Mouse (Mus musculus) midbrain, embryonic 12.5 days (tissue): ENCODE measurements at regions not wholly inside any gene's neighbourhood (a gene's known extent, or its start where the extent isn't known, plus 50 kb on each side); places are given as distances from the start of the nearest gene placed in this dataset.

ENCODE experiments used
- ATAC-seq: fragments of 200-750 bp; cut with Nextera tagmentation; 2 replicates; pipeline ENCODE4 v1.8.0; 2017; ENCODE audit warnings: low read depth, moderate TSS enrichment, moderate library complexity; ENCODE audit not compliant: low FRiP score
- H3K27ac ChIP-seq: fragments of 300-500 bp; sonication (generic); replicated peaks from 2 replicates; pipeline ENCODE4 v1.5.1; 2016; ENCODE audit warnings: mild to moderate bottlenecking
- H3K27me3 ChIP-seq: fragments of 300-500 bp; sonication (generic); 2 replicates; pipeline ENCODE4 v1.6.1; 2016; ENCODE audit warnings: mild to moderate bottlenecking
- H3K36me3 ChIP-seq: fragments of 300-500 bp; sonication (generic); 2 replicates; pipeline ENCODE4 v1.6.1; 2016
- H3K4me1 ChIP-seq: fragments of 300-500 bp; sonication (generic); 2 replicates; pipeline ENCODE4 v1.6.1; 2016
- H3K4me2 ChIP-seq: fragments of 300-500 bp; sonication (generic); replicated peaks from 2 replicates; pipeline ENCODE4 v1.6.1; 2016; ENCODE audit warnings: mild to moderate bottlenecking, moderate library complexity
- H3K4me3 ChIP-seq: fragments of 300-500 bp; sonication (generic); 2 replicates; pipeline ENCODE4 v1.5.1; 2016; ENCODE audit warnings: mild to moderate bottlenecking
- H3K9ac ChIP-seq: fragments of 300-500 bp; sonication (generic); replicated peaks from 2 replicates; pipeline ENCODE4 v1.6.1; 2016; ENCODE audit warnings: mild to moderate bottlenecking, moderate library complexity
- H3K9me3 ChIP-seq: fragments of 300-500 bp; sonication (generic); 2 replicates; pipeline ENCODE4 v1.6.1; 2016; ENCODE audit warnings: mild to moderate bottlenecking
- WGBS: fragments of 180-500 bp; shearing (Covaris S2); methylation state at CpG from one replicate; pipeline ENCODE4 v1.1.7; 2016; 5-methylcytosine and 5-hydroxymethylcytosine counted together

DNA sequence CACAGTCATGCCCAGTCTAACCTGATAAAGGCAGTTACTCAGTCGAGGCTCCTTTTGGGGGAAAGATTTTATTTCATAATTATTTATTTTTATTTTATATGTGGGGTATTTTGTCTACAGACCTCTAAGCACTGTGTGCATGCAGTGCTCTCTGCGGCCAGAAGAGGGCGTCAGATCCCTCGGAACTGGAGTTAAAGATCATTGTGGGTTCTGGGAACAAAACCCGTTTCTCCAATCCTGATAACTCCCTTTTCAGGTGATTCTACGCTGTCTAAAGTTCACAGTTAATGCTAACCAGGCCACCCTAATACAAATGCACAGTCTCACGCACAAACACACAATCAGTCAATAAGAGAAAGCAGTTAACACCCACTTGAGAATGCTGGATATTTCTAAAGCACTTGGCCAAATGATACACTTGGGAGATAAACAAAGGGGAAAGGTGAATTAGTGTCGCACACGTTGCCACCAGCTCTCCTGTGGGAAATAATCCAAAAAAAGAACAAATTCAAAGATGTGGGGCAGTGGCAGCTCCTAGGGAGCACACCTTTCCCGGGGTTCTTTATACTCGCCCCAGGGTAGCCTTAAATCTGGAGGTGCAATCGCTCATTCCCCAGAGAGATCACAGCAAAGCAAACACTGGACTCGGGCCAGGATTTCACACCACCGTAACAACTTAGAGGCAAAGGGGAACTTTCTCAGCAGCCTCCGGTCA lies 281.9 kb upstream of the Jmjd1c start:
- Histone ChIP-seq H3K9ac (no peak overlapping the region), H3K9me3 (no peaks in the 10 kb centered on the region), H3K27ac (no peak overlapping the region), H3K4me1 (0 out of 2 replicates have a peak, but pooled peaks cover 5% of the 10 kb centered on the region), H3K4me2 (peak overlapping the region; percentile 42), H3K27me3 (peaks cover 8% of the 10 kb centered on the region), H3K36me3 (no peaks in the 10 kb centered on the region), H3K4me3 (peak overlapping the region; percentile 23)
- WGBS: 16% methylated on average over 15 of the region's 15 CpGs
- peak; percentile 13; the same call in 1 of the 2 replicates for ATAC-seq

DNA sequence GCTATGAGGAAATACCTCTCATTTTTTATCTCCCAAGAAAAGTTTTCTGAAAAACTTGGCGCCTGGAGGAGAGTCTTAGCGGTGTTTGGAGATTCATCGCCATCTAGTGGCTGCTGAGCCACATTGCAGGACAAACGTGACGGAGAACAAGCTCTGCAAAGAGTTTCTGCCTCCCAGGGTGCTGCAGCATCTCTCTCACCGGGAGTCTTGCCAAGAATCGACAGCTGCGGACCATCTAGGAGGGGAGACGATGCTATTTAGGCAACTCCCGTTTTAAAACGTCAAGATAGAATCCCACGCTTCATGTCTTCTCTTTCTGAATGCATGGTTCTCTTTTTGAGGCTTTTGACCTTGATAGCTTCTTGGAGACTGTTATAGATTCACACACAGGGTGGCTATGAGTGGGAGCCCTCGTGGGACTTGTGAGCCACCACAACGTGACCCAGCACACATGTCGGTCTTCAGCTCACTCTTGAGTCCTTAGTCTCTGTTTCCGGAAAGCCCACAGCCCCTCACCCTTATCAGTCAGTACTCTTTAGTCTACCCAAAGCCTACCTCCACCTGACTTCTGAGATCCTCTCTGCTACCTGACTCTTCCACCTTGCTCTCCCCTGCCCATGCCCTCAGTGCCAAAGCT lies 281.2 kb upstream of the Jmjd1c start:
- H3K27ac ChIP-seq: no peak overlapping the region
- no peaks in the 10 kb centered on the region for H3K9me3 ChIP-seq
- H3K27me3 ChIP-seq: peaks cover 8% of the 10 kb centered on the region
- peak overlapping the region; percentile 42 for H3K4me2 ChIP-seq
- no peaks in the 10 kb centered on the region for H3K36me3 ChIP-seq
- 0 out of 2 replicates have a peak, but pooled peaks cover 5% of the 10 kb centered on the region for H3K4me1 ChIP-seq
- H3K9ac ChIP-seq: no peak overlapping the region
- H3K4me3 ChIP-seq: peak overlapping the region; percentile 23
- WGBS: 15% methylated on average over 16 of the region's 16 CpGs
- ATAC-seq: peak; percentile 56

DNA sequence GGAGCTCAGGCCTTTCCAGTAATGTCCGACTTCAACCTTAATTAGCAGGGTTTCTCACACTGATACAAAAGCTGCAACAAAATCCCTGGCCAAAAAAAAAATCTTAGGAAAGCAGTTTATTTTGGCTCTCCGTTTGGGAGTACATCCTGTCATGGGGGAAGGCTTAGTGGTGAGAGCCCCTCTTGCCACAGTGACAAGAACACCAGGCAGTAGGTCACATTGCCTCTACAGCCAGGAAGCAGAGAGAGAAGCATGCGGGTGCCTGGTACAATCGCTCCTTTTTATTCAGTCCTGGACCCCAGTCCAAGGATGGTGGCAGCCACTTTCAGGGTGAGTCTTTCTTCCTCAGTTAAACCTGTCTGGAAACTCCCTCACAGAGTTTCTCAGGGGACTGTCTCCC lies 280.0 kb upstream of the Jmjd1c start:
- Histone ChIP-seq H3K4me1 (0 out of 2 replicates have a peak, but pooled peaks cover 5% of the 10 kb centered on the region), H3K27me3 (peaks cover 8% of the 10 kb centered on the region), H3K9ac (no peak overlapping the region), H3K27ac (no peak overlapping the region), H3K4me2 (no peak overlapping the region), H3K36me3 (no peaks in the 10 kb centered on the region), H3K9me3 (no peaks in the 10 kb centered on the region), H3K4me3 (no peak overlapping the region)
- ATAC-seq: no peak
- WGBS: 88% methylated on average over 4 of the region's 4 CpGs

DNA sequence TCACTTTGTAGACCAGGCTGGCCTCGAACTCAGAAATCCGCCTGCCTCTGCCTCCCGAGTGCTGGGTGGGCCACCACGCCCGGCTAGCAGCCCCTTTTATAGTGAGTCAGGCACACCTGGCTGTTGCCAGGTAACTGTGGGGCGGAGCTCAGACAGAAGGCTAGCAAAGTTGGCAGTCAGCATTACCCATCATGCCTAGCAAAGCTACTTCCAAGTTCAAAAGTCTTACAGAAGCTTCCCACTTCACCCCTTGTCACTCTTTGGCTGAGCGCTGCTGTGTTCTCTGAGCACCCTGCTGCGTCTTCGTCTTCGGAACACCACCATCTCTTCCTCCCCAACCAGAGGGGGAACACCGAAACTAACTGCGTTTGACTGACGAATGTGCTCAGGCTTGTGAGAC lies 279.1 kb upstream of the Jmjd1c start:
- Histone ChIP-seq H3K27me3 (peaks cover 8% of the 10 kb centered on the region), H3K4me2 (no peak overlapping the region), H3K9ac (no peak overlapping the region), H3K4me1 (0 out of 2 replicates have a peak, but pooled peaks cover 5% of the 10 kb centered on the region), H3K4me3 (no peak overlapping the region), H3K9me3 (no peaks in the 10 kb centered on the region), H3K27ac (no peak overlapping the region), H3K36me3 (no peaks in the 10 kb centered on the region)
- WGBS: 85% methylated on average over 13 of the region's 13 CpGs
- ATAC-seq: no peak

DNA sequence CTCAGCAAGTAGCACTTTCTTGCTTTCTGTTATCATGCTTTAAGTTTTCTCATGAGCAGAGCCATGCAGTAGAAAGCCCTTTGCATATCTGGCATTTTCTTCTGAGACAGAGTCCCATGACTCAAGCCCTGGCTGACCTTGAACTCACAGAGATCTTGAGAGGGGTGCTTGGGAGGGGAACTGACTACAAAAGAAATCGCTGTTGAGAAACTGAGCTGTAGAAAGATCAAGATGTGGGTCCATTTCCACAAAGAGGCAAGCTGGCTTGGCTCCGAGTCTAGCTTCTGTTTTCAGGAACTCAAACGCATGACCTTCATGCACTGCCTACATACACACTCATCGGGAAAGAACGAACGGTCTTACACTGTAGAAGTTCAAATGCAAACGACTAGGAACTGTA lies 278.0 kb upstream of the Jmjd1c start:
- Histone ChIP-seq H3K4me1 (0 out of 2 replicates have a peak, but pooled peaks cover 5% of the 10 kb centered on the region), H3K27ac (no peak overlapping the region), H3K36me3 (no peaks in the 10 kb centered on the region), H3K4me2 (no peak overlapping the region), H3K9me3 (no peaks in the 10 kb centered on the region), H3K9ac (no peak overlapping the region), H3K4me3 (no peak overlapping the region), H3K27me3 (peaks cover 8% of the 10 kb centered on the region)
- no peak for ATAC-seq
- 90% methylated on average over 7 of the region's 7 CpGs for WGBS

DNA sequence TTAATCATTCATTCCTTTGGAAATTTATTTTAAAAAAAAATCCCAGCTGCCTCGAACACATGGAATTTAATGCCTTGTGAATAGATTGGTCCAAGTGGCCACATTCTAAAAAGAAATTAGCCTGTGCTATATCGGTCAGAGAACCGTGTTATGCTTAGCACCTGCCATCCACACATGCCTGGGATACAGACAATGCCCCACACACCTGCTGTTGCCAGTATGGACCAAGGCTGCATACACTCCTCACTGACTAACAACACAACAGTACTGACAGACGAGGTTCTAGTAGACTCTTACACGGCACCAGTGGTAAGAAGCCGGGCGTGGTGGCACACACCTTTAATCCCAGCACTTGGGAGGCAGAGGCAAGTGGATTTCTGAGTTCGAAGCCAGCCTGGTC lies 276.4 kb upstream of the Jmjd1c start:
- Histone ChIP-seq H3K9me3 (no peaks in the 10 kb centered on the region), H3K4me2 (no peak overlapping the region), H3K36me3 (no peaks in the 10 kb centered on the region), H3K4me1 (0 out of 2 replicates have a peak, but pooled peaks cover 3% of the 10 kb centered on the region), H3K27me3 (peaks cover 8% of the 10 kb centered on the region), H3K9ac (no peak overlapping the region), H3K4me3 (no peak overlapping the region), H3K27ac (no peak overlapping the region)
- ATAC-seq: no peak
- 92% methylated on average over 8 of the region's 8 CpGs for WGBS

DNA sequence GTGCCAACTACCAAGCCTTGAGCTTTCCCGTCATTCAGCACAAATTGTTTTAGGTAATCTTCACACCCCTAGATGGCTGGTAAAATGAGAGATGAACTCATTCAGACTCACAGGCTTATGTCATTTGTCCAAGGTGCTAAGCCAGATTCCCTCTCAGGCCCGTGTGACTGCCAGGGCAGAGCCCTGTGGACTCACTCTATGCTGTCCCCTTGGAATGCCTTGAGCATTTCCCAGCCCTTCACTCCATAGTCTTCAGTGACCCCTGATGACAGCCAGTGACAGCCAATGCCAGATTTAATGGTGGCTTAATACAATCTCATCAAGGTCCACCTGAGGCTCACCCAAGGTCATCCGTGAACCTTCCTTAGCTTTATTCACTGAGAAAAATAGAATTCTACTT lies 270.2 kb upstream of the Jmjd1c start:
- Histone ChIP-seq H3K4me2 (no peak overlapping the region), H3K4me1 (no peaks in the 10 kb centered on the region), H3K36me3 (no peaks in the 10 kb centered on the region), H3K9me3 (no peaks in the 10 kb centered on the region), H3K27ac (no peak overlapping the region), H3K4me3 (no peak overlapping the region), H3K9ac (no peak overlapping the region), H3K27me3 (no peaks in the 10 kb centered on the region)
- WGBS: 78% methylated on average over 3 of the region's 3 CpGs
- no peak for ATAC-seq

DNA sequence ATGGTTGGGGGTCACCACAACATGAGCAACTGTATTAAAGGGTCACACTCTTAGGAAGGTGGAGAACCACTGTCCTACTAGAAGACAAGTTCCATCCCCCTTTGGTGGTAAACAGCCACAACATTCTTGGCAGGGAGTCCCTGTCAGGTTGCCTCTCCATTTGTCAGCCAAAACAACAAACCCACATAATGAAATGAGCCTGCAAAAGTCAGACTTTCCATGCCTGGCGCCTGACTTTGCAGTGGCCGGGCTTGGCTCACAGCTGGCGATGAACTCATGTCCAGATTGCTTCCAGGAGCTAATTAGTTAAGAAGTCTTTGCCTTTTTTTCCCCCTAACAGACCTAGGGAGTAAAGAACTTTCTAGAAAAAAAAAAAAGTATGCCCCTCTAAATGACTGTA lies 269.6 kb upstream of the Jmjd1c start:
- Histone ChIP-seq H3K4me1 (no peaks in the 10 kb centered on the region), H3K27me3 (no peaks in the 10 kb centered on the region), H3K36me3 (no peaks in the 10 kb centered on the region), H3K27ac (no peak overlapping the region), H3K9me3 (no peaks in the 10 kb centered on the region), H3K4me2 (no peak overlapping the region), H3K4me3 (no peak overlapping the region), H3K9ac (no peak overlapping the region)
- WGBS: 85% methylated on average over 3 of the region's 3 CpGs
- ATAC-seq: no peak

DNA sequence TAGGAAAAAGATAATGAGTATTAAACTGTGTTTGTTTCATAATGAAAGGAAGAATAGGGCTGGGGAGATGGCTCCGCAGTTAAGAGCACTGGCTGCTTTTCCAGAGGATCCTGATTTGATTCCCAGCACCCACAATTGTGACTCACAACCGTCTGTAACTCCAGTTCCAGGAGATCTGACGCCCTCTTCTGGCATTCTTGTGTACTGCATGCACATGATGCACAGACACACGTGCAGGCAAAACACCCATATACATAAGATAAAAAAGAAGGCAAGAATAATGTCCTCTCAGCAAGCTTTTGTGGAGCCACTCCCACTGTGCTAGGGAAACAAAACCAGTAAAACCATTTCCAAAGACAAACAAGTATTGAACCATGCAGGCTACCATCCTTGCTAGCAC lies 261.0 kb upstream of the Jmjd1c start:
- H3K4me2 ChIP-seq: no peak overlapping the region
- ATAC-seq: no peak
- H3K9ac ChIP-seq: no peak overlapping the region
- H3K4me1 ChIP-seq: no peaks in the 10 kb centered on the region
- no peaks in the 10 kb centered on the region for H3K36me3 ChIP-seq
- no peak overlapping the region for H3K4me3 ChIP-seq
- H3K9me3 ChIP-seq: no peaks in the 10 kb centered on the region; the same call in 1 of the 2 replicates
- H3K27me3 ChIP-seq: no peaks in the 10 kb centered on the region
- no peak overlapping the region for H3K27ac ChIP-seq
- WGBS: 77% methylated on average over 4 of the region's 4 CpGs

DNA sequence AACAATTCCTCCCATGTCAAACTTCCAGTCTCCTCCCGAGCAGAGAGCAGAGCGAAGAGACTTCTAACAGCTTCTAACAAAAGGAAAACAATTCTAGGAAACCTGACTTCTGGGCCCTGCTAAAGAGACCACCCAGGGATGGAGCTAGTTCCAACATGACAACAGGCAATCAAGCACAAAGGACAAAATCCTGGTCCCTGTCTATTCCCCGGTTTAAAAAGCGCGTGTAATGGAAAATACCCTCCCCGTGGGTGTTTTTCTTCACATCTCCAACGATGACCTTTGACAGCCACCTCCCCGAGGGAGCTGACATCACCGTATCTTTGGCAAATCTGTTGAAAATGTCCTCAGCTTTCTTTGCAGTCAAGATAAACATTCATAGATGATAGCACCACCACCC lies 256.9 kb upstream of the Jmjd1c start:
- Histone ChIP-seq H3K4me2 (no peak overlapping the region), H3K4me1 (no peaks in the 10 kb centered on the region), H3K9me3 (no peaks in the 10 kb centered on the region; the same call in 1 of the 2 replicates), H3K36me3 (no peaks in the 10 kb centered on the region), H3K27ac (no peak overlapping the region), H3K9ac (no peak overlapping the region), H3K27me3 (no peaks in the 10 kb centered on the region), H3K4me3 (no peak overlapping the region)
- 67% methylated on average over 9 of the region's 9 CpGs for WGBS
- ATAC-seq: no peak

DNA sequence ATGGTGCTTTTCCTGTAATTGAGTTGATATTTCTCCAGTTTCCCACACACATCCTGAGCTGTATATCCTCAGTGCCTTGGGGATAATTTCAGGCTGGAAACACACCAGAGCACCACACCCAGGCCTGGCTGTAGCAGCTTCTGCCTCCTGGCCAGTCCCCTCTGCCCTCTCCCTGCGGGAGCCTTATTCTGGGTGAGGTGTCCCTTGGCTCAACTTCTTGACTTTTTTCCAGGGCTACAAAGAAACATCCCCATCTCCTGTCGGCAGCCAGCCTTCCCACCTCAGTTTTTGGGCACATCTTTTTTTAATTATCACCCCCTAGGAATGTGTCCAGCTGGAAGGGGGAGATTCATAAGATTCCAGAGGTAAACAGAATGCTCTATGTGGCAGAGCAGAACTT lies 252.7 kb upstream of the Jmjd1c start:
- no peak for ATAC-seq
- no peak overlapping the region for H3K4me2 ChIP-seq
- no peaks in the 10 kb centered on the region for H3K36me3 ChIP-seq
- H3K9me3 ChIP-seq: no peaks in the 10 kb centered on the region
- H3K4me3 ChIP-seq: no peak overlapping the region
- no peaks in the 10 kb centered on the region for H3K27me3 ChIP-seq
- no peaks in the 10 kb centered on the region for H3K4me1 ChIP-seq
- no peak overlapping the region for H3K27ac ChIP-seq
- no peak overlapping the region for H3K9ac ChIP-seq
- WGBS: 70% methylated on average over 2 of the region's 2 CpGs

DNA sequence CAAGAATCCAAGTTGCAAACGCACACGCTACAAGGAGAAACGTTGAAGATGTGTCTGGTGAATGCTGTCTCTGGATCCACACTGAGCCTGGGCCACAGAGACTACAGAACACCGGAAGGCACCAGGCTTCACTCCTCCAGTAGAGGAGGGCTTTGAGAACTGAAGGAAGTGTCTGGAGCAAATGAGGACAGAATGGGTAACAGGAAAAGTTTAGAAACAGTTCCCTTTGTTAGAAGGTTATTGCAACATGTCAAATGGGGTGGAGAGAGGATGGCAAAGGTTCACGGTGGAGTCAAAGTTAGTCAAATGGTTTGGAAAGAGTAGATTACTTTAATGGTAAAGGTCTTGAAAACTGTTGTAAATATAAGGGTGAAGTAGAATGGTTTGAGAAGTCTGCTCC lies 247.1 kb upstream of the Jmjd1c start:
- no peak for ATAC-seq
- WGBS: 96% methylated on average over 5 of the region's 5 CpGs
- no peak overlapping the region for H3K27ac ChIP-seq
- H3K9me3 ChIP-seq: no peaks in the 10 kb centered on the region
- no peak overlapping the region for H3K4me2 ChIP-seq
- no peaks in the 10 kb centered on the region for H3K27me3 ChIP-seq
- no peaks in the 10 kb centered on the region for H3K36me3 ChIP-seq
- H3K9ac ChIP-seq: no peak overlapping the region
- H3K4me3 ChIP-seq: no peak overlapping the region
- no peaks in the 10 kb centered on the region for H3K4me1 ChIP-seq
